In genomic region chrX:168810513-168811265, GRCm38 (mm10) we compare ENCODE assay signal across 32 mouse cellular contexts. TPM values are rescaled to one million over a fixed set of nuclear protein-coding genes. Genes with fewer than 3 reads are reported as not detected.
A peak's percentile ranks its signal among the peaks of the same experiment; 100 is the strongest.
DNase-seq lines count a peak whose midpoint lies in the region; ATAC-seq and TF ChIP-seq lines count a peak whose summit lies in the region.
"Had no signal": no experiment of that assay in that cellular context is flagged by ENCODE, and none has a peak within 500 bp of the region (broad histone marks: within the 10 kb centered on the region; RNA-seq: fewer than 3 reads in every experiment).

No protein-coding gene starts in this region.

- H3K9me3 ChIP-seq in neural tube, embryonic 15.5 days (replicated peaks) = no peaks in the 10 kb centered on the region
- H3K9me3 ChIP-seq in heart, embryonic 11.5 days (replicated peaks; ENCODE audit: control insufficient read depth, low read length) = no peaks in the 10 kb centered on the region
- H3K9me3 ChIP-seq: embryonic facial prominence, embryonic 12.5 days; intestine, embryonic 15.5 days; limb, embryonic 10.5 days; limb, embryonic 15.5 days; liver, embryonic 15.5 days; midbrain, embryonic 10.5 days; midbrain, embryonic 15.5 days; neural tube, embryonic 12.5 days; stomach, embryonic 15.5 days had no signal

- no peaks in the 10 kb centered on the region for H3K4me1 ChIP-seq in thymus, adult 2 months (replicated peaks; ENCODE audit: control insufficient read depth, insufficient read depth, low read length)
- H3K4me1 ChIP-seq in neural tube, embryonic 15.5 days = no peaks in the 10 kb centered on the region
- no peaks in the 10 kb centered on the region for H3K4me1 ChIP-seq in heart, embryonic 11.5 days (ENCODE audit: control insufficient read depth, insufficient read depth, low read length)
- H3K4me1 ChIP-seq: embryonic facial prominence, embryonic 12.5 days; intestine, embryonic 15.5 days; limb, embryonic 10.5 days; limb, embryonic 15.5 days; liver, embryonic 15.5 days; midbrain, embryonic 10.5 days; midbrain, embryonic 15.5 days; neural tube, embryonic 12.5 days; stomach, embryonic 15.5 days had no signal

- ATAC-seq in CD4-positive, CD25-positive, alpha-beta regulatory T cell, adult 4 months = peak; percentile 78
- ATAC-seq in inflammation-experienced regulatory T-cells, adult 6 months = peak; percentile 35
- no peak for ATAC-seq in neural tube, embryonic 15.5 days (ENCODE audit: low FRiP score)
- no peak for ATAC-seq in heart, embryonic 11.5 days (replicated peaks; ENCODE audit: insufficient number of reproducible peaks, low FRiP score, low TSS enrichment)
- ATAC-seq: forebrain, embryonic 14.5 days; hindbrain, embryonic 16.5 days; intestine, embryonic 15.5 days; lung, postnatal 0 days; midbrain, embryonic 15.5 days; Patski had no signal

- TF ChIP-seq POLR2A in thymus, adult 2 months (IDR thresholded peaks at IDR 0.05; ENCODE audit: control insufficient read depth, extremely low read depth, insufficient read depth, low read length, poor library complexity) = no peak

- WGBS in thymus, adult 2 months = 61% methylated on average over 3 of the region's 3 CpGs
- WGBS in neural tube, embryonic 15.5 days = 64% methylated on average over 3 of the region's 3 CpGs
- 69% methylated on average over 3 of the region's 3 CpGs for WGBS in heart, embryonic 11.5 days (ENCODE audit: insufficient replicate concordance)

- no peak for TF ChIP-seq CTCF in thymus, adult 2 months (IDR thresholded peaks at IDR 0.05; ENCODE audit: borderline replicate concordance, control insufficient read depth, extremely low read depth, insufficient read depth, low read length, poor library complexity)

- H3K4me3 ChIP-seq in thymus, adult 2 months (ENCODE audit: control insufficient read depth, insufficient read depth, low read length) = no peak overlapping the region
- no peak overlapping the region for H3K4me3 ChIP-seq in neural tube, embryonic 15.5 days (replicated peaks)
- no peak overlapping the region for H3K4me3 ChIP-seq in heart, embryonic 11.5 days (ENCODE audit: low read depth, low read length)
- H3K4me3 ChIP-seq: embryonic facial prominence, embryonic 12.5 days; intestine, embryonic 15.5 days; limb, embryonic 10.5 days; limb, embryonic 15.5 days; liver, embryonic 15.5 days; midbrain, embryonic 10.5 days; midbrain, embryonic 15.5 days; neural tube, embryonic 12.5 days; stomach, embryonic 15.5 days had no signal

- no peak overlapping the region for H3K4me2 ChIP-seq in neural tube, embryonic 15.5 days
- no peak overlapping the region for H3K4me2 ChIP-seq in heart, embryonic 11.5 days
- H3K4me2 ChIP-seq: embryonic facial prominence, embryonic 12.5 days; intestine, embryonic 15.5 days; limb, embryonic 15.5 days; liver, embryonic 15.5 days; midbrain, embryonic 15.5 days; neural tube, embryonic 12.5 days; stomach, embryonic 15.5 days had no signal

- H3K36me3 ChIP-seq in thymus, adult 2 months (ENCODE audit: control insufficient read depth, insufficient read depth, low read length) = no peaks in the 10 kb centered on the region
- H3K36me3 ChIP-seq in neural tube, embryonic 15.5 days = no peaks in the 10 kb centered on the region
- H3K36me3 ChIP-seq in heart, embryonic 11.5 days (ENCODE audit: control insufficient read depth, insufficient read depth, low read length) = no peaks in the 10 kb centered on the region
- H3K36me3 ChIP-seq: embryonic facial prominence, embryonic 12.5 days; intestine, embryonic 15.5 days; limb, embryonic 10.5 days; limb, embryonic 15.5 days; liver, embryonic 15.5 days; midbrain, embryonic 10.5 days; midbrain, embryonic 15.5 days; neural tube, embryonic 12.5 days; stomach, embryonic 15.5 days had no signal

- H3K27ac ChIP-seq in thymus, adult 2 months (ENCODE audit: control insufficient read depth, insufficient read depth, low read length) = no peak overlapping the region; the same call in 1 of the 2 replicates
- no peak overlapping the region for H3K27ac ChIP-seq in neural tube, embryonic 15.5 days (replicated peaks)
- no peak overlapping the region for H3K27ac ChIP-seq in heart, embryonic 11.5 days (ENCODE audit: low read depth, low read length)
- H3K27ac ChIP-seq: embryonic facial prominence, embryonic 12.5 days; intestine, embryonic 15.5 days; limb, embryonic 10.5 days; limb, embryonic 15.5 days; liver, embryonic 15.5 days; midbrain, embryonic 10.5 days; midbrain, embryonic 15.5 days; neural tube, embryonic 12.5 days; stomach, embryonic 15.5 days had no signal

- DNase-seq in thymus, adult 2 months = peak; percentile 1
- DNase-seq in thymus, adult 18-20 months = no peak
- DNase-seq in gastrocnemius, adult 18-20 months (ENCODE audit: low spot score) = no peak
- DNase-seq: adrenal gland, postnatal 14 days; B cell, adult 2 months; cerebellum, adult 11 months; cerebellum, adult 9-10 months; cerebellum, postnatal 36 days; embryo, embryonic 11 days; gastrocnemius, postnatal 36 days; heart, postnatal 14 days; kidney, adult 9 months; kidney, postnatal 10 days; lung, postnatal 4 days; thymus, postnatal 4 days had no signal

- no peak overlapping the region for H3K9ac ChIP-seq in neural tube, embryonic 15.5 days (replicated peaks)
- H3K9ac ChIP-seq in heart, embryonic 11.5 days (ENCODE audit: low read depth, low read length) = no peak overlapping the region
- H3K9ac ChIP-seq: embryonic facial prominence, embryonic 12.5 days; intestine, embryonic 15.5 days; limb, embryonic 15.5 days; liver, embryonic 15.5 days; midbrain, embryonic 15.5 days; neural tube, embryonic 12.5 days; stomach, embryonic 15.5 days had no signal

- no peaks in the 10 kb centered on the region for H3K27me3 ChIP-seq in thymus, adult 2 months (ENCODE audit: control insufficient read depth, insufficient read depth, low read length)
- peaks cover 6% of the 10 kb centered on the region; the same call in 1 of the 2 replicates for H3K27me3 ChIP-seq in neural tube, embryonic 15.5 days (replicated peaks)
- H3K27me3 ChIP-seq in heart, embryonic 11.5 days (ENCODE audit: control insufficient read depth, insufficient read depth, low read length) = no peaks in the 10 kb centered on the region
- H3K27me3 ChIP-seq: intestine, embryonic 15.5 days; liver, embryonic 15.5 days; neural tube, embryonic 12.5 days; stomach, embryonic 15.5 days had no signal

RNA-seq across cellular contexts. Expression of gene Arhgap6, which starts 15.8 kb away (rescaled TPM):
- 0.46 TPM in 2 replicates for polyA plus RNA-seq in thymus, adult 2 months (2012; rRNA removed)
- polyA plus RNA-seq in CD4-positive, CD25-positive, alpha-beta regulatory T cell, adult 4 months (2017; shearing (Covaris generic)) = under 1 TPM in 1 of 2 experiments, not detected in 1; 0.29 TPM
- polyA plus RNA-seq in inflammation-experienced regulatory T-cells, adult 6 months (2017; shearing (Covaris generic)) = under 1 TPM in 2 of 3 experiments, not detected in 1; 0.11 to 0.25 TPM
- polyA plus RNA-seq in neural tube, embryonic 15.5 days (2015; fragmentation: Nextera tagmentation; extraction: Ambion mirVana) = 2.6 and 3.8 TPM in 2 replicates
- 1 to 10 TPM; 3.1 to 3.4 TPM for total RNA-seq in gastrocnemius, adult 18-20 months (2021)
- 8.9 and 9.4 TPM in 2 replicates for polyA plus RNA-seq in heart, embryonic 11.5 days (2014; fragmentation: Nextera tagmentation; extraction: Ambion mirVana)

Comparison
In these comparisons a context has a peak if more than half of its experiments do, and no peak if none do; other contexts are left out.
1. ATAC-seq: peak in CD4-positive, CD25-positive, alpha-beta regulatory T cell, adult 4 months (single experiment) and inflammation-experienced regulatory T-cells, adult 6 months (single experiment); none in neural tube, embryonic 15.5 days (single experiment) and heart, embryonic 11.5 days (single experiment).